Mouse (Mus musculus) left cerebral cortex, adult 8-10 months (tissue): ENCODE data around the gene Capn5. TPM values are rescaled to one million over a fixed set of nuclear protein-coding genes. Genes with fewer than 3 reads are reported as not detected.

ENCODE experiments used
- total RNA-seq, 4 experiments: library from RNA; stranded (reverse); gene quantifications; 2 replicates each; pipeline ENCODE4 v1.2.4; 2022

Gene Capn5
- total RNA-seq, 4 experiments from 2014 or later: 30.8 to 35.2 (median 31.7) TPM

Other genes starting within 250 kb of the Capn5 start
- 10 to 100 TPM; 11.1 to 15.8 (median 14.0) TPM for gene Myo7a, start 58.8 kb downstream of the Capn5 start, total RNA-seq
- gene Omp, start 32.8 kb downstream of the Capn5 start, total RNA-seq: 1 to 10 TPM in 1 of 4 experiments, under 1 TPM in 3; 0.55 to 1.4 (median 0.73) TPM
- under 1 TPM; 0.15 to 0.41 (median 0.28) TPM for gene B3gnt6, start 21.2 kb upstream of the Capn5 start, total RNA-seq
- gene Acer3, start 142.9 kb upstream of the Capn5 start, total RNA-seq: 10 to 100 TPM; 25.1 to 27.2 (median 25.5) TPM
- 1 to 10 TPM; 2.4 to 4.2 (median 2.9) TPM for gene Tsku, start 183.1 kb upstream of the Capn5 start, total RNA-seq